Mouse (Mus musculus) forebrain, embryonic 11.5 days (tissue): ENCODE results near the gene Plbd2. TPM values are rescaled to one million over a fixed set of nuclear protein-coding genes. Genes with fewer than 3 reads are reported as not detected.
"Not testable (repeated sequence)": the region's sequence is repeated elsewhere in the genome, so short reads cannot be mapped to it uniquely, and the experiment has no call there.

Source experiments
- ATAC-seq: fragments of 200-750 bp; cut with Nextera tagmentation; replicated peaks from 2 replicates; pipeline ENCODE4 v1.8.0; 2017; ENCODE audit warnings: moderate TSS enrichment; ENCODE audit not compliant: low FRiP score
- DNase-seq: peaks from one replicate; pipeline ENCODE4 v3.0.0-alpha.2; 2017; ENCODE audit warnings: low spot score
- H3K27ac ChIP-seq: fragments of 300-500 bp; sonication (generic); 2 replicates; pipeline ENCODE4 v1.5.1; 2014; ENCODE audit warnings: low read depth, low read length
- H3K27me3 ChIP-seq: fragments of 300-500 bp; sonication (generic); 2 replicates; pipeline ENCODE4 v1.6.1; 2014; ENCODE audit warnings: mild to moderate bottlenecking, low read length, mixed read lengths; ENCODE audit not compliant: control insufficient read depth, insufficient read depth
- H3K36me3 ChIP-seq: fragments of 300-500 bp; sonication (generic); 2 replicates; pipeline ENCODE4 v1.6.1; 2014; ENCODE audit warnings: mild to moderate bottlenecking, low read length, moderate library complexity, mixed read lengths; ENCODE audit not compliant: control insufficient read depth, insufficient read depth
- H3K4me1 ChIP-seq: fragments of 300-500 bp; sonication (generic); replicated peaks from 2 replicates; pipeline ENCODE4 v1.6.1; 2014; ENCODE audit warnings: low read length, mixed read lengths; ENCODE audit not compliant: control insufficient read depth, insufficient read depth
- H3K4me2 ChIP-seq: fragments of 300-500 bp; sonication (generic); 2 replicates; pipeline ENCODE4 v1.6.1; 2014; ENCODE audit warnings: low read depth, mild to moderate bottlenecking, low read length, moderate library complexity, mixed read lengths; ENCODE audit not compliant: severe bottlenecking
- H3K4me3 ChIP-seq: fragments of 300-500 bp; sonication (generic); 2 replicates; pipeline ENCODE4 v1.5.1; 2014; ENCODE audit warnings: low read depth, low read length
- H3K9ac ChIP-seq: fragments of 300-500 bp; sonication (generic); 2 replicates; pipeline ENCODE4 v1.6.1; 2014; ENCODE audit warnings: low read length
- H3K9me3 ChIP-seq: fragments of 300-500 bp; sonication (generic); 2 replicates; pipeline ENCODE4 v1.6.1; 2016; ENCODE audit warnings: low read length, mixed read lengths; ENCODE audit not compliant: control insufficient read depth
- WGBS: fragments of 180-500 bp; shearing (Covaris S2); extraction: QIAGEN DNeasy Blood & Tissue Kit; methylation state at CpG from one replicate; pipeline ENCODE4 v1.1.7; 2014; 5-methylcytosine and 5-hydroxymethylcytosine counted together
- polyA plus RNA-seq: library from polyadenylated mRNA; unstranded; fragments of >200 nt; fragmentation: Nextera tagmentation; extraction: Ambion mirVana; gene quantifications from 2 replicates; pipeline ENCODE4 v1.2.1, GENCODE M21; 2014

The Plbd2 gene
- polyA plus RNA-seq, 1 experiment from 2014 or later: 29.8 TPM

DNA sequence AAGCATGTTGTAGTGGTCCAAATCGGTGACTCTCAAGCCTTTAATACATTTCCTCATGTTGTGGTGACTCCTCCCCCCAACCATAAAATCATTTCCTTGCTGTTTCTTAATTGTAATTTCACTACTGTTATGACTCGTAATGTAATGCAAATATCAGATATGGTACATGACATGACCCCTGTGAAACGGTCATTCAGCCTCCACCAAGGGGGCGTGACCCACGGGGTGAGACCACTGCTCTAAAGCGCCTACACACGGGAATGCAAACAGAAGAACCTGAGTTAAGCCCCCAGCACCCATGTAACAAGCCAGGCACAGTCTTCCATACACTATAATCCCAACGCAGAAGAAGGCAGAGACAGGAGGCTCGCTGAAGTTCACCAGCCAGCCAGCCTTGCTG is 2.4 kb upstream of the Plbd2 start:
- no peak overlapping the region for H3K9ac ChIP-seq
- DNase-seq (no peak), ATAC-seq (no peak)
- H3K9me3 ChIP-seq: no peaks in the 10 kb centered on the region
- H3K27me3 ChIP-seq: no peaks in the 10 kb centered on the region
- 74% methylated on average over 9 of the region's 9 CpGs for WGBS
- no peak overlapping the region for H3K4me3 ChIP-seq
- peaks cover 9% of the 10 kb centered on the region; the same call in 1 of the 2 replicates for H3K4me1 ChIP-seq
- H3K27ac ChIP-seq: no peak overlapping the region
- no peak overlapping the region for H3K4me2 ChIP-seq
- no peaks in the 10 kb centered on the region for H3K36me3 ChIP-seq

DNA sequence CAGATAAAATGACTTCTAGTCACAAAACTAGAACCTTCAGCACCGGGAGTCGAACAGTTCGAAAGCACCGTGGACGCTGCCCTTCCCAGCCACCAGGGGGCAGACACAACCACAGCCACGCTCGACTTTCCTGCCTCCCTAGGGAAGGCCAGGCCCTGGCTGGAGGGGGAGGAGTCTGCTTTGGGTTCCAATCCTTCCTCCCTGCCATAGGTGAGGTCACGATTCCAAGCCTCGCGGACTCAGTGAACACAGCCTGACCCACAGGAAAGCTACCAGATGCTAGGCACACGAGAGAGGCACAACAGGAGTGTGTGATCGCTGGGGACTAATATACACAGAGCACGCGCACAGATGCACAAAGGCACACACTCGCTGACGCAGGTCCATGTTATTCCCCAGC is 1.9 kb upstream of the Plbd2 start:
- H3K9me3 ChIP-seq: no peaks in the 10 kb centered on the region
- peak; percentile 87 for DNase-seq
- H3K9ac ChIP-seq: no peak overlapping the region
- no peak overlapping the region for H3K27ac ChIP-seq
- no peak for ATAC-seq
- H3K4me3 ChIP-seq: no peak overlapping the region
- WGBS: 21% methylated on average over 16 of the region's 16 CpGs
- no peaks in the 10 kb centered on the region for H3K36me3 ChIP-seq
- H3K27me3 ChIP-seq: no peaks in the 10 kb centered on the region
- H3K4me2 ChIP-seq: peak overlapping the region; percentile 24; the same call in 1 of the 2 replicates
- H3K4me1 ChIP-seq: peaks cover 9% of the 10 kb centered on the region; the same call in 1 of the 2 replicates

DNA sequence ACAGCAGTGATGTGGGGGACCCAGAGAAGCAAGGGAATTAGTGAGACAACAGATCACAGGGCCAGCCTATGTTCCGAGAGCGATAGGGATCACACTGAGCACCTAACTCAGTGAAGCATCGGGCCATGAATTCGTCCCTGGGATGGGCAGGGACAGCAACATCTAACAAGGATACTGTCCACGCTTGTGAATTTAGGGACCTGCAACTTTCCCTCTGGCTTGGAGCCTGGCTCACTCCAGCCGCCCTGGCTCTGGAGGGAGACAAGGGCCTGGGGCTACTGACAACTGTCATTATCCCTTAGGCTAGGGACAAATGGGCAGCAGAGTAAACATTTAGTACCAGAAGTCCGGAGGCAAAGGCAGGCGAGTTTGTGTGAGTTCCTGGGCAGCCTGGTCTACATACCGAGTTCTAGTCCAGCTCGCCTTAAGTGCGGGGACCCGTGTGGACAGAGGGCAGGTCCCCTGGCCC is 716 bp downstream of the Plbd2 start:
- no peaks in the 10 kb centered on the region for H3K9me3 ChIP-seq
- H3K27ac ChIP-seq: no peak overlapping the region
- no peak for ATAC-seq
- no peaks in the 10 kb centered on the region for H3K36me3 ChIP-seq
- peaks cover 5% of the 10 kb centered on the region; the same call in 1 of the 2 replicates for H3K4me1 ChIP-seq
- peak overlapping the region; percentile 85 for H3K4me3 ChIP-seq
- H3K9ac ChIP-seq: peak overlapping the region; percentile 89
- peak overlapping the region; percentile 95 for H3K4me2 ChIP-seq
- DNase-seq: no peak
- 10% methylated on average over 12 of the region's 12 CpGs for WGBS
- H3K27me3 ChIP-seq: no peaks in the 10 kb centered on the region

DNA sequence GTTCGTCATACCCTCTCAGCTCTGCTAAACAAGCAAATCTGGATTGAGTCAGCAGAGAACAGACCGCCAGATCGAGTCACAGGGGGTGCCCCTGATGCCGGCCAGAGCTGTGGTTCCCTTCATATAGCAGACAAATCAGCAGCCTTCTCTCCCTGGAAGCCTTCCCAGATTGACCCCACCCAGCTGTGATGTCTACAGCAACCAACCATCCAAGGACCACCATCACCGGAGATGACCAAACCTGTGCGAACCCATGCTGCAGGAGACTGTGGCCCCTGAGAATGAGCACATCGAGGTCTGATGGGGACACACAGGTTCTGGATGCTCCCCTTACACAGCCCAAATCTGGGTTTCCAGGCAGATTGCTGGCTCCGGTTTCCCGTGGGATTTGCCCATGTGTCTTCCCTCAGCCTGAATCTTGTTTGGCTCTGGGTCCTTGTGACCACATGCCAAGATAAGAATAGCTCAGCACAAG is 1.2 kb downstream of the Plbd2 start:
- Histone ChIP-seq H3K36me3 (no peaks in the 10 kb centered on the region), H3K27me3 (no peaks in the 10 kb centered on the region), H3K4me3 (peak overlapping the region; percentile 85; the same call in 1 of the 2 replicates), H3K4me2 (peak overlapping the region; percentile 95), H3K9ac (peak overlapping the region; percentile 89), H3K4me1 (peaks cover 5% of the 10 kb centered on the region; the same call in 1 of the 2 replicates), H3K9me3 (no peaks in the 10 kb centered on the region), H3K27ac (no peak overlapping the region)
- WGBS: 72% methylated on average over 9 of the region's 9 CpGs
- DNase-seq (no peak), ATAC-seq (no peak)

DNA sequence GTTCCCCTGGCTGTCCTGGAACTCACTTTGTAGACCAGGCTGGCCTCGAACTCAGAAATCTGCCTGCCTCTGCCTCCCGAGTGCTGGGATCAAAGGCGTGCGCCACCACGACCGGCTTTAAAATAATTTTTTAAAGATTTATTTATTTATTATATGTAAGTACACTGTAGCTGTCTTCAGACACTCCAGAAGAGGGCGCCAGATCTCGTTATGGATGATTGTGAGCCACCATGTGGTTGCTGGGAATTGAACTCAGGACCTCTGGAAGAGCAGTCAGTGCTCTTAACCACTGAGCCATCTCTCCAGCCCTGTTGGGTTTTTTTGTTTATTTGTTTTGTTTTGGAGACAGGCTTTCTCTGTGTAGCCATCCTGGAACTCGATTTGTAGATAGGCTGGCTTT is 2.8 kb downstream of the Plbd2 start:
- not testable (repeated sequence) for H3K27ac ChIP-seq, H3K36me3 ChIP-seq, H3K4me1 ChIP-seq, H3K27me3 ChIP-seq, DNase-seq, H3K9me3 ChIP-seq, H3K4me2 ChIP-seq, H3K4me3 ChIP-seq, ATAC-seq, H3K9ac ChIP-seq
- WGBS: 87% methylated on average over 9 of the region's 9 CpGs

DNA sequence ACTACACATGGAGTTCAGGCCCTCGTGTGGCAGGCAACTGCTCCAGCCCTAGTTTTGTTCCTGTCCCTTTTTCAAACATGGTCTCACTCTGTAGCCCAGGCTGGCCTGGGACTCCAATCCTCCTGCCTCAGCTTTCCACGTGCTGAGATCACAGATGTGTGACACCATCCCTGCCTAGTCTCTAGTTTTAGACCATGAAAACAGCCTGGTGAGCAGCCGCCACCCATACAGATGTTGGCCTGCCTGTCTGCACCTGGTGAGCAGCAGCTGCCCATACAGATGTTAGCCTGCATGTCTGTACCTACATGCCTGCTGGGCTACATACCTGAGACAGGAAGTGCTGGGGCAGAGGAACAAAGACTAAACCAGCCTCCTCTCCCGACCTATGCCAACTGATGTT is 4.2 kb downstream of the Plbd2 start:
- no peaks in the 10 kb centered on the region for H3K36me3 ChIP-seq
- no peaks in the 10 kb centered on the region for H3K27me3 ChIP-seq
- no peak overlapping the region for H3K27ac ChIP-seq
- H3K9me3 ChIP-seq: no peaks in the 10 kb centered on the region
- H3K9ac ChIP-seq: no peak overlapping the region
- ATAC-seq: no peak
- no peak for DNase-seq
- H3K4me2 ChIP-seq: no peak overlapping the region
- WGBS: 77% methylated on average over 4 of the region's 4 CpGs
- no peak overlapping the region for H3K4me3 ChIP-seq
- peaks cover 5% of the 10 kb centered on the region; the same call in 1 of the 2 replicates for H3K4me1 ChIP-seq

DNA sequence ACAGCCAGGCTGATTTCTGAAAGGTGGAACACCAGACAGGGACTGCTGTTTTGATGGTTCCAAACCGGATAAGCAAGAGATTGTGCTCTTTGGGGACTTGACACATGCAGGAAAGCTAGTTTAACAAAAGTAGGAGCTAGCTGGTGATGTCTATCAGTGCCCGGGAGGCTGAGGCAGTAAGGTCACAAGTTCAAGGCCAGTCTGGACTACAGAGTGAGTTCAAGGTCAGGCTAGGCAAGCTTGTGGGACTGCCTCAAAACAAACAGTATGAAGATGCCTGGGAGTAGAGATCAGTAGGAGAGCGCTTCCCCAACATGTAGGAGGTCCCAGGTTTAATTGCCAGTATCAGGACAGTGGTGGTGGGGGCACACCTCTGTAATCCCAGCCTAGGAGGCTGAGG is 6.4 kb downstream of the Plbd2 start:
- DNase-seq (no peak), ATAC-seq (no peak)
- 95% methylated on average over 3 of the region's 3 CpGs for WGBS
- no peak overlapping the region for H3K4me2 ChIP-seq
- no peak overlapping the region for H3K27ac ChIP-seq
- no peaks in the 10 kb centered on the region for H3K4me1 ChIP-seq
- no peak overlapping the region for H3K4me3 ChIP-seq
- no peaks in the 10 kb centered on the region for H3K36me3 ChIP-seq
- no peaks in the 10 kb centered on the region for H3K27me3 ChIP-seq
- no peak overlapping the region for H3K9ac ChIP-seq
- no peaks in the 10 kb centered on the region for H3K9me3 ChIP-seq

DNA sequence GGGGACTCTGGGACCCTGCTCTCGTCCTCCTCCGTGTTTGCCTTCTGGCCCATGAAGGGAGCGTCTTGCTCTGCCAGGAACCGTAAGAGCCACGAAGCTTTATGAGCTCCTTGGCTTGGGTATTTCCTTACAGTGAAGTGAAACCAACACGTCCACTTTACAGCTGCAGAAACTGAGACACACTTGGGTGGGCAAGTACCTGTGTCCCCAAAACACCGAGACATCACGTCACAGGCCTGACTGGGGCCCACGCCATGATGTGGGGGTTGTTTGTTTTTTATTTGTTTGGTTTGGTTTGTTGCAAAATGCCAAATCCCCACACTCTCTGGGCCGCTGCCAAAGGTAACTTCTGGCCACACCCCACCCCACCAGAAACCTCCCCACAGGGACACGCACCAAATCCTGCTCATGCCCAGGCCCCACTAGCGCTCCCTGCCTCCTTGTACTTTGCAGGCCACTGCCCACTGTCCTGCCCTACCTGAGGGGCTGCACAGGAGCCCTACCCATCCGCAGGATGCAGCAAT is 7.7 kb downstream of the Plbd2 start:
- Histone ChIP-seq H3K4me3 (no peak overlapping the region), H3K9ac (no peak overlapping the region), H3K4me2 (no peak overlapping the region), H3K4me1 (no peaks in the 10 kb centered on the region), H3K27ac (no peak overlapping the region), H3K36me3 (no peaks in the 10 kb centered on the region), H3K27me3 (no peaks in the 10 kb centered on the region), H3K9me3 (no peaks in the 10 kb centered on the region)
- DNase-seq (no peak), ATAC-seq (no peak)
- WGBS: 89% methylated on average over 13 of the region's 13 CpGs

DNA sequence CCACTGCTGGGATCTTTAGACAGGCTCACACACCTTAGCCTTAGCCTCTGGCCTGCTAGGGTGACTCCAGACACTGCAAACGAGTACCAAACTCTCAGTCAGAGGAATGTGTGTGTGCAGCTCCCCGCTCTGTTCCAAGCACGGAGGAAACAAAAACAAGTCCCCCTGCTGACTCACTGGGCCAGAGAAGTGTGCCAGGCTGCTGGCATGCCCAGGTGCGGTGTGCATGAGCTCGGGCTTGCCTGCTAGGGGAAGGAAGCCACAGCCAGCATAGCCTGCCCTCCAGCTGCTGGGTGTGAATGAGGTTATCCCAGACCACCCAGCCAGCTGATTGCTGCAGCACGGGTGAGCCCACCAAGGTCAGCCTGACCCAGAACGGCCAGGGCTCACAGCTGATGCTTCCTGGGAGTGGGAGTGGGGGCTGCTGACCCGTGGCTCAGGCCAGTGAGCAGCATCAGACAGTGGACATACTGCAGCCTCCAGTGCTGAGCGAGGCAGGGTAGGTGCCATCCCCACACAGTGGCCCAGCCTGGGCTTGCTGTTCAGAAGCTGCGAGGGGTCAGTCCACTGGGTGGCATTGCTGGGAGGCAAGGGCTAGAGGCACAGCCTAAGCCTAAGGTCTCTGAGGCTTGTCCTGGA is 8.2 kb downstream of the Plbd2 start:
- H3K27me3 ChIP-seq: no peaks in the 10 kb centered on the region
- no peak overlapping the region for H3K9ac ChIP-seq
- H3K4me1 ChIP-seq: no peaks in the 10 kb centered on the region
- no peak for DNase-seq
- H3K4me2 ChIP-seq: no peak overlapping the region
- no peak overlapping the region for H3K27ac ChIP-seq
- H3K36me3 ChIP-seq: no peaks in the 10 kb centered on the region
- WGBS: 81% methylated on average over 10 of the region's 10 CpGs
- H3K4me3 ChIP-seq: no peak overlapping the region
- no peaks in the 10 kb centered on the region for H3K9me3 ChIP-seq
- ATAC-seq: no peak
